Mouse (Mus musculus): ENCODE results near the gene Jade1. TPM values are rescaled to one million over a fixed set of nuclear protein-coding genes. Genes with fewer than 3 reads are reported as not detected.

Jade1 gene
- polyA plus RNA-seq, 1 experiment from 2014 or later = 22.1 TPM

- Histone ChIP-seq H3K4me3 (ENCODE audit: low read length) (no peak overlapping the region), H3K4me1 (ENCODE audit: control insufficient read depth, insufficient read depth, low read length) (0 out of 2 replicates have a peak, but pooled peaks cover 4% of the 10 kb centered on the region), H3K36me3 (ENCODE audit: control insufficient read depth, insufficient read depth, low read length) (peaks cover 25% of the 10 kb centered on the region), H3K27me3 (ENCODE audit: control insufficient read depth, insufficient read depth, low read length) (no peaks in the 10 kb centered on the region), H3K9ac (ENCODE audit: low read depth, low read length) (no peak overlapping the region), H3K4me2 (replicated peaks; ENCODE audit: low read depth, low read length) (no peak overlapping the region), H3K9me3 (ENCODE audit: control insufficient read depth, low read length) (no peaks in the 10 kb centered on the region), H3K27ac (ENCODE audit: low read depth, low read length) (no peak overlapping the region)
- WGBS = 71% methylated on average over 8 of the region's 8 CpGs
- ATAC-seq (ENCODE audit: low FRiP score, low TSS enrichment) = no peak
Measured at GRCm38 (mm10) chr3:41588495-41588894, 33.0 kb downstream of the Jade1 start.

- Histone ChIP-seq H3K4me1 (ENCODE audit: control insufficient read depth, insufficient read depth, low read length) (0 out of 2 replicates have a peak, but pooled peaks cover 4% of the 10 kb centered on the region), H3K36me3 (ENCODE audit: control insufficient read depth, insufficient read depth, low read length) (peaks cover 29% of the 10 kb centered on the region), H3K4me3 (ENCODE audit: low read length) (no peak overlapping the region), H3K9ac (ENCODE audit: low read depth, low read length) (no peak overlapping the region), H3K27me3 (ENCODE audit: control insufficient read depth, insufficient read depth, low read length) (no peaks in the 10 kb centered on the region), H3K9me3 (ENCODE audit: control insufficient read depth, low read length) (no peaks in the 10 kb centered on the region), H3K27ac (ENCODE audit: low read depth, low read length) (no peak overlapping the region), H3K4me2 (replicated peaks; ENCODE audit: low read depth, low read length) (no peak overlapping the region)
- WGBS = 78% methylated on average over 19 of the region's 19 CpGs
- ATAC-seq (ENCODE audit: low FRiP score, low TSS enrichment) = no peak
Measured at GRCm38 (mm10) chr3:41589246-41589914, 33.8 kb downstream of the Jade1 start.

- no peak overlapping the region for H3K4me2 ChIP-seq (replicated peaks; ENCODE audit: low read depth, low read length)
- H3K4me1 ChIP-seq (ENCODE audit: control insufficient read depth, insufficient read depth, low read length) = 0 out of 2 replicates have a peak, but pooled peaks cover 4% of the 10 kb centered on the region
- no peaks in the 10 kb centered on the region for H3K27me3 ChIP-seq (ENCODE audit: control insufficient read depth, insufficient read depth, low read length)
- H3K9me3 ChIP-seq (ENCODE audit: control insufficient read depth, low read length) = no peaks in the 10 kb centered on the region
- WGBS = 97% methylated on average over 4 of the region's 4 CpGs
- no peak for ATAC-seq (ENCODE audit: low FRiP score, low TSS enrichment)
- no peak overlapping the region for H3K4me3 ChIP-seq (ENCODE audit: low read length)
- H3K27ac ChIP-seq (ENCODE audit: low read depth, low read length) = no peak overlapping the region
- H3K9ac ChIP-seq (ENCODE audit: low read depth, low read length) = no peak overlapping the region
- peaks cover 30% of the 10 kb centered on the region for H3K36me3 ChIP-seq (ENCODE audit: control insufficient read depth, insufficient read depth, low read length)
Measured at GRCm38 (mm10) chr3:41589988-41590387, 34.5 kb downstream of the Jade1 start.

GRCm38 (mm10) chr3:41590695-41591559 lies 35.4 kb downstream of the Jade1 start:
- 87% methylated on average over 20 of the region's 20 CpGs for WGBS
- Histone ChIP-seq H3K4me1 (ENCODE audit: control insufficient read depth, insufficient read depth, low read length) (0 out of 2 replicates have a peak, but pooled peaks cover 4% of the 10 kb centered on the region), H3K27ac (ENCODE audit: low read depth, low read length) (no peak overlapping the region), H3K27me3 (ENCODE audit: control insufficient read depth, insufficient read depth, low read length) (no peaks in the 10 kb centered on the region), H3K4me3 (ENCODE audit: low read length) (no peak overlapping the region), H3K9ac (ENCODE audit: low read depth, low read length) (no peak overlapping the region), H3K9me3 (ENCODE audit: control insufficient read depth, low read length) (no peaks in the 10 kb centered on the region), H3K36me3 (ENCODE audit: control insufficient read depth, insufficient read depth, low read length) (peaks cover 36% of the 10 kb centered on the region), H3K4me2 (replicated peaks; ENCODE audit: low read depth, low read length) (no peak overlapping the region)
- ATAC-seq (ENCODE audit: low FRiP score, low TSS enrichment) = no peak

- 88% methylated on average over 14 of the region's 14 CpGs for WGBS
- ATAC-seq (ENCODE audit: low FRiP score, low TSS enrichment) = no peak
- Histone ChIP-seq H3K27ac (ENCODE audit: low read depth, low read length) (no peak overlapping the region), H3K36me3 (ENCODE audit: control insufficient read depth, insufficient read depth, low read length) (peaks cover 44% of the 10 kb centered on the region), H3K4me2 (replicated peaks; ENCODE audit: low read depth, low read length) (no peak overlapping the region), H3K9me3 (ENCODE audit: control insufficient read depth, low read length) (no peaks in the 10 kb centered on the region), H3K4me1 (ENCODE audit: control insufficient read depth, insufficient read depth, low read length) (0 out of 2 replicates have a peak, but pooled peaks cover 4% of the 10 kb centered on the region), H3K27me3 (ENCODE audit: control insufficient read depth, insufficient read depth, low read length) (no peaks in the 10 kb centered on the region), H3K9ac (ENCODE audit: low read depth, low read length) (no peak overlapping the region), H3K4me3 (ENCODE audit: low read length) (no peak overlapping the region)
Measured at GRCm38 (mm10) chr3:41591651-41592170, 36.2 kb downstream of the Jade1 start.

GRCm38 (mm10) chr3:41592805-41593204 lies 37.3 kb downstream of the Jade1 start:
- H3K27ac ChIP-seq (ENCODE audit: low read depth, low read length) = no peak overlapping the region
- no peak for ATAC-seq (ENCODE audit: low FRiP score, low TSS enrichment)
- 0 out of 2 replicates have a peak, but pooled peaks cover under 1% of the 10 kb centered on the region for H3K4me1 ChIP-seq (ENCODE audit: control insufficient read depth, insufficient read depth, low read length)
- no peak overlapping the region for H3K4me3 ChIP-seq (ENCODE audit: low read length)
- WGBS = 73% methylated on average over 7 of the region's 7 CpGs
- no peaks in the 10 kb centered on the region for H3K27me3 ChIP-seq (ENCODE audit: control insufficient read depth, insufficient read depth, low read length)
- H3K9me3 ChIP-seq (ENCODE audit: control insufficient read depth, low read length) = no peaks in the 10 kb centered on the region
- H3K4me2 ChIP-seq (replicated peaks; ENCODE audit: low read depth, low read length) = no peak overlapping the region
- no peak overlapping the region for H3K9ac ChIP-seq (ENCODE audit: low read depth, low read length)
- peaks cover 54% of the 10 kb centered on the region for H3K36me3 ChIP-seq (ENCODE audit: control insufficient read depth, insufficient read depth, low read length)

- Histone ChIP-seq H3K4me1 (ENCODE audit: control insufficient read depth, insufficient read depth, low read length) (no peaks in the 10 kb centered on the region), H3K27me3 (ENCODE audit: control insufficient read depth, insufficient read depth, low read length) (no peaks in the 10 kb centered on the region), H3K27ac (ENCODE audit: low read depth, low read length) (no peak overlapping the region), H3K9me3 (ENCODE audit: control insufficient read depth, low read length) (no peaks in the 10 kb centered on the region), H3K4me3 (ENCODE audit: low read length) (no peak overlapping the region), H3K9ac (ENCODE audit: low read depth, low read length) (no peak overlapping the region), H3K4me2 (replicated peaks; ENCODE audit: low read depth, low read length) (no peak overlapping the region), H3K36me3 (ENCODE audit: control insufficient read depth, insufficient read depth, low read length) (peaks cover 63% of the 10 kb centered on the region)
- WGBS = 75% methylated on average over 9 of the region's 9 CpGs
- no peak for ATAC-seq (ENCODE audit: low FRiP score, low TSS enrichment)
Measured at GRCm38 (mm10) chr3:41594097-41594879, 38.8 kb downstream of the Jade1 start.

- Histone ChIP-seq H3K27me3 (ENCODE audit: control insufficient read depth, insufficient read depth, low read length) (no peaks in the 10 kb centered on the region), H3K36me3 (ENCODE audit: control insufficient read depth, insufficient read depth, low read length) (peaks cover 59% of the 10 kb centered on the region), H3K9me3 (ENCODE audit: control insufficient read depth, low read length) (no peaks in the 10 kb centered on the region), H3K4me2 (replicated peaks; ENCODE audit: low read depth, low read length) (no peak overlapping the region), H3K27ac (ENCODE audit: low read depth, low read length) (no peak overlapping the region), H3K4me3 (ENCODE audit: low read length) (no peak overlapping the region), H3K4me1 (ENCODE audit: control insufficient read depth, insufficient read depth, low read length) (no peaks in the 10 kb centered on the region), H3K9ac (ENCODE audit: low read depth, low read length) (no peak overlapping the region)
- WGBS = 95% methylated on average over 4 of the region's 4 CpGs
- no peak for ATAC-seq (ENCODE audit: low FRiP score, low TSS enrichment)
Measured at GRCm38 (mm10) chr3:41595010-41595409, 39.5 kb downstream of the Jade1 start.
